Mouse (Mus musculus) midbrain, embryonic 12.5 days (tissue): Measurements from ENCODE around the gene Zfx. TPM values are rescaled to one million over a fixed set of nuclear protein-coding genes. Genes with fewer than 3 reads are reported as not detected.

Source experiments
- ATAC-seq: fragments of 200-750 bp; cut with Nextera tagmentation; 2 replicates; pipeline ENCODE4 v1.8.0; 2017; ENCODE audit warnings: low read depth, moderate TSS enrichment, moderate library complexity; ENCODE audit not compliant: low FRiP score
- H3K27ac ChIP-seq: fragments of 300-500 bp; sonication (generic); replicated peaks from 2 replicates; pipeline ENCODE4 v1.5.1; 2016; ENCODE audit warnings: mild to moderate bottlenecking
- H3K27me3 ChIP-seq: fragments of 300-500 bp; sonication (generic); 2 replicates; pipeline ENCODE4 v1.6.1; 2016; ENCODE audit warnings: mild to moderate bottlenecking
- H3K36me3 ChIP-seq: fragments of 300-500 bp; sonication (generic); 2 replicates; pipeline ENCODE4 v1.6.1; 2016
- H3K4me1 ChIP-seq: fragments of 300-500 bp; sonication (generic); 2 replicates; pipeline ENCODE4 v1.6.1; 2016
- H3K4me2 ChIP-seq: fragments of 300-500 bp; sonication (generic); replicated peaks from 2 replicates; pipeline ENCODE4 v1.6.1; 2016; ENCODE audit warnings: mild to moderate bottlenecking, moderate library complexity
- H3K4me3 ChIP-seq: fragments of 300-500 bp; sonication (generic); 2 replicates; pipeline ENCODE4 v1.5.1; 2016; ENCODE audit warnings: mild to moderate bottlenecking
- H3K9ac ChIP-seq: fragments of 300-500 bp; sonication (generic); replicated peaks from 2 replicates; pipeline ENCODE4 v1.6.1; 2016; ENCODE audit warnings: mild to moderate bottlenecking, moderate library complexity
- H3K9me3 ChIP-seq: fragments of 300-500 bp; sonication (generic); 2 replicates; pipeline ENCODE4 v1.6.1; 2016; ENCODE audit warnings: mild to moderate bottlenecking
- WGBS: fragments of 180-500 bp; shearing (Covaris S2); methylation state at CpG from one replicate; pipeline ENCODE4 v1.1.7; 2016; 5-methylcytosine and 5-hydroxymethylcytosine counted together
- polyA plus RNA-seq: library from polyadenylated mRNA; unstranded; fragments of >200 nt; fragmentation: Nextera tagmentation; extraction: Ambion mirVana; gene quantifications from 2 replicates; pipeline ENCODE4 v1.2.1, GENCODE M21; 2016

Gene Zfx
- polyA plus RNA-seq, 1 experiment from 2014 or later = 33.1 TPM

DNA sequence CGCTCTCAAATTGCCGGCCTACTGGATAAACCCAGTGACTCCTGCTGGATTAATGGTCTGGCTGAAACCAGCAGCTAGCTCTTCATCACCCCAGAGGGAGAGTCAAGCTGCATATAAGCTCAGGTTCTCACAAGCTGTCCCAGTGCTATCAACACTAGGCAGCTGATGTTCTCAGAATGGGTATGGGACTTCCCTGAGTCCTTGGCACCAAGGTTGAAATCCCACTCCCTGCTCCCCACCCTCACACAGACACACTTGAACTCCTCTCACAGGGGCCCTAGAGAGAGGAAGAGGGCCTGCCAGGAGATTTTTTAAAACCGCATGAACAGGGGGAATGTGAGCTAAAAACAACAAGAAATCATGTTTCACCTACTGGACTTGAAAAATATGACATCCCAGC, 74.5 kb downstream of the Zfx start:
- H3K36me3 ChIP-seq = no peaks in the 10 kb centered on the region
- no peak overlapping the region for H3K4me2 ChIP-seq
- no peak for ATAC-seq
- 80% methylated on average over 3 of the region's 3 CpGs for WGBS
- no peak overlapping the region for H3K27ac ChIP-seq
- no peaks in the 10 kb centered on the region for H3K9me3 ChIP-seq
- no peak overlapping the region for H3K9ac ChIP-seq
- H3K27me3 ChIP-seq = peaks cover 28% of the 10 kb centered on the region
- no peaks in the 10 kb centered on the region for H3K4me1 ChIP-seq
- H3K4me3 ChIP-seq = no peak overlapping the region

DNA sequence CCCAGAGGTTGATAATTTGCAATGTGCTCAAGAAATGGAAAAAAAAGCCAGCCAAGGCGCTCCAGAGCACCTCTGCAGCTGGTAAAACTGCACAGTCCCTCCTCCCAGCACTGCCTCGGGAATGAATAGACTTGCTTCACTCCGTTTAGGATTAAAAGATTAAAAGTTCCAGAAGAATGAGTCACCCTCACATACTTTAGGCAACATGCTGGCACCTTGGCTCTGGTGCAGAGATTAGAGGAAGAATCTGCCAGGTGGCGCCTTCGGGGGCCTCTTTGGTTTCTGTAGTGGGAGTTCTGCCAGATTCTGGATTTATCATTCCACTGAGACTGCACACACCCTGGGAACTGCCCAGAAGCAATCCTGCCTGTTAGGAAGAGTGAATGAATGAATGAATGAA, 75.5 kb downstream of the Zfx start:
- 39% methylated on average over 5 of the region's 5 CpGs for WGBS
- H3K36me3 ChIP-seq = no peaks in the 10 kb centered on the region
- no peak overlapping the region for H3K9ac ChIP-seq
- no peaks in the 10 kb centered on the region for H3K4me1 ChIP-seq
- H3K9me3 ChIP-seq = no peaks in the 10 kb centered on the region
- no peak overlapping the region for H3K27ac ChIP-seq
- 0 out of 2 replicates have a peak, but pooled peaks have one; percentile 38 for ATAC-seq
- H3K4me3 ChIP-seq = no peak overlapping the region
- H3K27me3 ChIP-seq = peaks cover 28% of the 10 kb centered on the region
- H3K4me2 ChIP-seq = no peak overlapping the region

DNA sequence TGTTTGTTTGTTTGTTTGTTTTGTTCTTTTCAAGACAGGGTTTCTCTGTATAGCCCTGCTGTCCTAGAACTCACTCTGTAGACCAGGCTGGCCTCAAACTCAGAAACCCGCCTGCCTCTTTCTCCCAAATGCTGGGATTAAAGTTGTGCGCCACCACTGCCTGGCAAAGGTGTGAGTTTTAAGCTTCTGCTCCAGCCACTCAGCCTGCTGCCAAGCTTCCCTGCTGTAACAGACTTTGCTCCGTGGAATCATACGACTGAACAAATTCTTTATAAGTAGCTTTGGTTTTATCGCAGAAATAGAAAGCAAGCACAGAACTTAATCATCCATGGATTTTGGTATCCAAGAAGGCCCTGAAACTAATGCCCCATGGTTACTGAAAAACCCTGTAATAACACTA, 76.1 kb downstream of the Zfx start:
- ATAC-seq = no peak
- Histone ChIP-seq H3K27me3 (peaks cover 28% of the 10 kb centered on the region), H3K36me3 (no peaks in the 10 kb centered on the region), H3K27ac (no peak overlapping the region), H3K9ac (no peak overlapping the region), H3K9me3 (no peaks in the 10 kb centered on the region), H3K4me1 (no peaks in the 10 kb centered on the region), H3K4me3 (no peak overlapping the region), H3K4me2 (no peak overlapping the region)
- WGBS = 78% methylated on average over 5 of the region's 5 CpGs

DNA sequence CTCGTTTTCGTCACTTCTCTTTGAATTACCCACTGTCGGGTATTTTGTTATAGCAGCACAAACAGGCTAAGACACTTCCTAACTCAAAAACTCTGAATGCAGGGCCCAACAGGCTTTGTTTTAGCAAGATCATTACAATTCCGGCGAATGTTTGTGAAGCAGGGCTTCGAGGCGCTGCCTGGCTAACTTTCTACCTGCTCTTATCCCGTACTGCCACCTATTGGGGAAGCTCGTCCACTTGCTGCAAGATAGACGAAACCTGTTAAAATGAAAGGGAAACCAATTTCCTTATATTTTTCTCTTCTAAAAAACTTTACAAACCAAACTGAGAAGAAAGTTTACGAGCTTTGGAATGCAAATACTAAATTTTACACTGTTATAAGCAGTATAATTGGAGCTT, 90.6 kb downstream of the Zfx start:
- Histone ChIP-seq H3K4me3 (no peak overlapping the region), H3K27ac (no peak overlapping the region), H3K36me3 (no peaks in the 10 kb centered on the region), H3K4me2 (no peak overlapping the region), H3K27me3 (peaks cover 46% of the 10 kb centered on the region), H3K4me1 (no peaks in the 10 kb centered on the region), H3K9ac (no peak overlapping the region), H3K9me3 (no peaks in the 10 kb centered on the region)
- WGBS = 33% methylated on average over 11 of the region's 11 CpGs
- ATAC-seq = no peak

DNA sequence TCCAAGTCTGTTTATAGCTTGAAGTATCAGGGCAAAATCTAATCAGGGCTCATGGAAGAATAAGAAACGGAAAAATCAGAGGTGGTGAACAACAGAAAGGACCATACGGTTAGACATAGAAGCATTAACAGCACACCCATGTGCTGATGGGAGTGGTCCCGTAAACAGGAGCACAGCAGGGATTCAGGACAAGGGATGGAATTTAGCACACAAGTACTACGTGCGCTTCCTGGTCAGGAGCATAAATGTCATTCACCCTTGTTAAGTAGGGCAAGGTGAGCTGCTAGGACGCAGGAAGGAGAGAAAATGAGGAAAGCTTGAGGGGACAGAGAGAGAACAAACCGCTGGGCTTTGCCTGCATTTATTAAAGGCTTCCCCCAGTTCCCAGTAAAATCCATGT, 93.4 kb downstream of the Zfx start:
- H3K9ac ChIP-seq = no peak overlapping the region
- no peaks in the 10 kb centered on the region for H3K4me1 ChIP-seq
- no peak overlapping the region for H3K4me2 ChIP-seq
- no peak for ATAC-seq
- no peak overlapping the region for H3K4me3 ChIP-seq
- H3K27me3 ChIP-seq = peaks cover 45% of the 10 kb centered on the region
- no peaks in the 10 kb centered on the region for H3K36me3 ChIP-seq
- 78% methylated on average over 7 of the region's 7 CpGs for WGBS
- H3K27ac ChIP-seq = no peak overlapping the region
- H3K9me3 ChIP-seq = no peaks in the 10 kb centered on the region

Other genes with a start within 250 kb of the Zfx start
- not detected in 2 replicates for gene AU015836, start 155.0 kb downstream of the Zfx start, polyA plus RNA-seq
- 98.6 and 113 TPM in 2 replicates for gene Eif2s3x, start 89.2 kb upstream of the Zfx start, polyA plus RNA-seq
- 10.8 and 12.5 TPM in 2 replicates for gene Klhl15, start 110.9 kb upstream of the Zfx start, polyA plus RNA-seq
- 0.09 TPM in 1 of 2 replicates, not detected in the other for gene Fam90a1b, start 243.1 kb upstream of the Zfx start, polyA plus RNA-seq
- 108 and 116 TPM in 2 replicates for gene Apoo, start 243.4 kb upstream of the Zfx start, polyA plus RNA-seq